Mouse (Mus musculus) lung, postnatal 36 days (tissue): ENCODE measurements at regions not wholly inside any gene's neighbourhood (a gene's known extent, or its start where the extent isn't known, plus 50 kb on each side); places are given as distances from the start of the nearest gene placed in this dataset.
"Not testable (repeated sequence)": the region's sequence is repeated elsewhere in the genome, so short reads cannot be mapped to it uniquely, and the experiment has no call there.

Source experiments
- DNase-seq: peaks from one replicate; pipeline ENCODE4 v3.0.0; 2022; ENCODE audit warnings: mixed read lengths

GRCm38 (mm10) chr8:17984779-17985178 is 993.3 kb downstream of the Defb40 start:
- no peak for DNase-seq

GRCm38 (mm10) chr8:17948848-17949247 is 1029.2 kb downstream of the Defb40 start:
- DNase-seq: no peak

- DNase-seq: no peak
Measured at GRCm38 (mm10) chr8:17948053-17948834, 1029.8 kb downstream of the Defb40 start.

- no peak for DNase-seq
Measured at GRCm38 (mm10) chr8:17934696-17935095, 1043.4 kb downstream of the Defb40 start.

GRCm38 (mm10) chr8:17909316-17909715 is 1068.7 kb downstream of the Defb40 start:
- DNase-seq: no peak

GRCm38 (mm10) chr8:17888598-17888997 is 1089.5 kb downstream of the Defb40 start:
- DNase-seq: not testable (repeated sequence)

- no peak for DNase-seq
Measured at GRCm38 (mm10) chr8:17863388-17863787, 1114.7 kb downstream of the Defb40 start.
